Mouse (Mus musculus) brown adipose tissue, adult 24 weeks (tissue): Measurements from ENCODE around the gene Ncam1. TPM values are rescaled to one million over a fixed set of nuclear protein-coding genes. Genes with fewer than 3 reads are reported as not detected.

ENCODE experiments used
- H3K27ac ChIP-seq: fragments of 200-500 bp; replicated peaks from 2 replicates; pipeline ENCODE4 v1.5.1; 2012; ENCODE audit warnings: low read depth, mild to moderate bottlenecking, low read length
- H3K4me1 ChIP-seq: fragments of 200-500 bp; 2 replicates; pipeline ENCODE4 v1.6.1; 2012; ENCODE audit warnings: low read length, mixed read lengths; ENCODE audit not compliant: control insufficient read depth, insufficient read depth, insufficient read length
- H3K4me3 ChIP-seq: fragments of 200-500 bp; 2 replicates; pipeline ENCODE4 v1.5.1; 2012; ENCODE audit warnings: low read depth, mild to moderate bottlenecking, low read length, moderate library complexity; ENCODE audit not compliant: insufficient read depth
- polyA plus RNA-seq: library from polyadenylated mRNA; stranded (reverse); fragments of >200 nt; gene quantifications from 2 replicates; pipeline ENCODE4 v1.2.4, GENCODE M21; 2012; ENCODE audit not compliant: missing spikeins, insufficient read depth, insufficient read length

The Ncam1 gene
- polyA plus RNA-seq, 1 experiment = 0.32 TPM

DNA sequence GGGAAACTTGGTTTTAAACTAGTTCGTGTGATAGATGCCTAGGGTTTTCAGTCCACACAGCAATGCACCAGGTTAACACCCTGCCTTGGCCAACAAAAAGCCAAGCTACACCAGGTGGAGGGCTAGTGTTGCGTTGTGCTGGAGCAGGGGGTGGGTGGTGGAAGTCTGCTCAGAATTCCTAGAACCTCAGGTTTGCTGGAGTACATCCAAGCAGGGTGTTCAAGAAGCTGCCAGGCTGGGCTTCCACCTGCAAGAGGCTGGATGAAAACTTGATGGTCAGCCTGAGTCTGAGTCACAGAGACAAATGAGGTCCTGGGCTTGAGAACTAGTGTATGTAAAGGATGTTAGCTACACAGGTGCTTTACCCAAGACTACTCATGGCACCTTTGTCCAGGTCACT lies 166.1 kb downstream of the Ncam1 start:
- Histone ChIP-seq H3K27ac (no peak overlapping the region), H3K4me1 (no peaks in the 10 kb centered on the region), H3K4me3 (no peak overlapping the region)

DNA sequence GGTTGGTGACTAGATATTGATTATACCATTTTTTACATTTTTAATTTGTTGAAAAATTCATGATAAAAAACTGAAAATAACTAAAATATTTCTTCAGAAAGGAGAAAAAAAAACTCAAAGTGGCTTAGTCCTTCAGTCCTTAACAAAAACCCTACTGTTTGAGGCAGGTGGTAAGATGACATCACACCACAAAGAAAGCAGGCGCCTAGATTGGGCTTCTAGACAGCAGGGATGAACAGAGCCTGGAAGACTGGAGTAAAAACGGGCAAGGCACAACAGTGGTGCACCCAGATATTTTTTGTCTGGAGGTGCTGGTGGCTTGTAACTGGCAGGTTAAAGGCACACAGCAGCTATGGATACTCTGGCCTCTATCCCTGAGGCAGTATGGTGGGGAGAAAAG lies 168.4 kb downstream of the Ncam1 start:
- no peak overlapping the region for H3K27ac ChIP-seq
- H3K4me1 ChIP-seq = no peaks in the 10 kb centered on the region
- H3K4me3 ChIP-seq = no peak overlapping the region

DNA sequence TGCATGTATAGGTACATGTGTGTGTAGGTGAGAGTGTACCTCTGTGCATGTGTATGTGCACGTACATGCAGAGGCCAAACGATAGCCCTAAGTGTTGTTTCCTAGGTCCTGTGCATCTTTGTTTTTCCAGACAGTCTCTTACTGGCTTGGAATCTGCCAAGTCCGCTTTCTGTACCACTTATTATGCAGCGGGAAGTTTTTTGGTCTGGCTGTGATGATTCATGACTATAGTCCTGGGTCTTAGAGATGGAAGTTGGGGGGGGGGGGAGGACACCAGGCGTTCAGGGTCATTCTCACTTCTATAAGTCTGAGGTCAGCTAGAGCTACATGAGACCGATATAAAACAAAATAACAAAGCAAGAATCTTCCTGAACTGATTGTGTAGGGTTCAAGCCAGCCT lies 173.8 kb downstream of the Ncam1 start:
- no peak overlapping the region for H3K4me3 ChIP-seq
- H3K4me1 ChIP-seq = no peaks in the 10 kb centered on the region
- H3K27ac ChIP-seq = no peak overlapping the region

DNA sequence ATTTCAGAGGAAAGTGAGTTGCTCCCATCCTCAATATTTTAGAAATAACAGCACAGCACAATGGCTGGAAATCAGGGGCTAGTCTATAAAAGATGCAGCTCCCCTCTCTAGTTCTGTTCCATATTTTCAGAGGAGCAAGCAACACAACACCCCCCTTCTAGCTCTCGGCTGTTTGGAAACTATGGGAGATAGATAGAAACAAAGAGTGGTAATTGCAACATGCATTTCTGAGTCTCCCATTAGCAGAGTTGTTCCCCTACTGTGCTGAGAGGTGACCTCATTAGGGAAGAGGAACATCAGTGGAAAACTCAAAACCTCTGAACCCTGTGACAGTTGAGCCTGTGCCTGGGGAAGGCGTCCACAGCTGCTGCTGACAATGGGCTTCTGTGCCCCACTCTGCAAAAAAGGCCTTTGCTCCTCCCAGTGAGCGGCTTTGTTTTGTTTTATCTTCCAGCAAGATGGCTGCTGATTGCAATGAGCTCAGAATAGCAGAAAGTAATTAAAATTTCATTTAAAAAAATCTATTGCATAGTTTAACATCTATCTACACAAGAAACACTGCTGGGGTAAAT lies 174.7 kb downstream of the Ncam1 start:
- no peaks in the 10 kb centered on the region for H3K4me1 ChIP-seq
- no peak overlapping the region for H3K4me3 ChIP-seq
- no peak overlapping the region for H3K27ac ChIP-seq

DNA sequence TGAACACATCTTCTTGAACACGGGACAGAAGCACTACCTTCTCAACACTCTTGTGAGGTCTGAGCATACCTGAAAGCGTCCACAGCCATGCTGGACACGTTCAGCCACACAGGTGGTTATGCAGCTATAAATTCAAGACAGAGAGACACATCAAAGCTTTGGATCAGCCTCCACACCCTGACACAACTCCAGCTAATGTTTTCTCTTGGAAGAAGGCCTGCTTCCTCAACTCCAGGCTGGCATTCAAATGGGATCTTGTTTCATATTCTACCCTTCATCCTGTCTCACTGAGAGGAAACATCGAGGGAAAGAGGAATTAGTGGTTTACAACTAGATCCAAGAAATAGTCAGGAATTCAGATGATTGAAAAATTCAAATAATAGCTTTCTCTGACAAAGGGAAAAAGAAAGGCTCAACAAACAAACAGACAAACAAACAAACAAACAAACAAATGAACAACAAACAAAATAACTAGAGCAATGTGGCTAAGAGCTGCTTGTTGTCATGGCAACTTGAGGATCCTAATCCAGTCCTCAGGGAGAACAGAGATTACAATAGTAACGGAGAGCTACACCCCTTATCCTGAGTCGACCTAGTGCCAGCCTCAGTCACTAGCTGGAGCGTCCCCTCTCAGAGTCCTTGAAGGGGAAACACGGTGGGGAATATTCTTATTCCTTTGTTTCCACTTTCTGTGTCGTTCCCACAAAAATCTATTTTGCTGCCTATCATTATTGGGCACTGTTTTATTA lies 175.6 kb downstream of the Ncam1 start:
- Histone ChIP-seq H3K4me1 (no peaks in the 10 kb centered on the region), H3K27ac (no peak overlapping the region), H3K4me3 (no peak overlapping the region)

DNA sequence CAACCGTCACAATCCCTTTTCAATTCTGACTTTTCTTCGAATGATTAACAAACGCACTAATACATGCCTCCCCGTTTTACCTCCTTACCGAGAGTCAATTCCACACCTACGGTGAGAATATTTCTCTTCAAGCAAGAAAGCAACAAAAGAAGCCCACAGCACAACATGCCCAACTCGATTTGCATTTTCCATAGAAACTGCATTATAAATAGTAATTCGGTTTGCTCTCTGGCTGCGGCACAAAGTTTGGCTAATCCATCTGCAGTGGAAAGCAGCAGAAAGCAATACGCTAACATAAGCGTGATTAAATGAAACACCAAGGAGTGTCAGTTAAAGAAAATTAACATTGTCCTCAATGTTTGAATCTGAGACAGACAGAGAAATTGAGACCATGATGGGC lies 177.0 kb downstream of the Ncam1 start:
- Histone ChIP-seq H3K4me3 (no peak overlapping the region), H3K27ac (no peak overlapping the region), H3K4me1 (no peaks in the 10 kb centered on the region)

DNA sequence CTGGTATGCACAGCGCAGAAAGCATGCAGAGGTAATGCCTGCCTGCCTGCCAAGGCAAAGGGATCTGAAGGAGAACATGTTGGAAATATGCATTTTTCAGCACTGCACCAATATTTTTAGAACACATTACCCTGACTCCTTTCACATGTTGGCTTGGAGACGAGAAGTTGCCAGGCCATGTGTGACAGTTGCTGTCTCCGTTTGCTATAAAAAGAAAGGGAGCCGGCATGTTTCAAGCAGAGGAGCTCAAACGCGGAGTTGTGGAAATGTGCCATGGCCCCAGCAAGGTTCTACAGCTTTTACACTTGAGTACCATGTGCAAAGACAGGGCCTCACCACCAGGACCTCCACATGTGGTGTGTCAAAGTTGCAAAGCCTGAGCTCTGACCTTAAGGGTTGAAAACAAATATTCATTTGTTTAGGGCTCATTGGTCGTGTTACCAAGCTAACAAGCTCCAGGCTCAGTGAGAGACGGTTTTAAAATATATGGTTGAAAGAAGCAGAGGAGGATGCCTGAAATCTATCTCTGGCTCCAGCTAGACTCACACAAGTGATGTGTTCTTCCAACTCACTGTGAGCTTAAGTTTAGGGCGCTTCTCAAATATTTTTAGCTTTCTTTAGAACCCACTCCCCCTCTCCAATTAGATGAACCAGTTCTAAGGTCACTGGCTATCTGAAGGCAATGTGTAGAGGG lies 179.9 kb downstream of the Ncam1 start:
- no peak overlapping the region for H3K27ac ChIP-seq
- H3K4me3 ChIP-seq = no peak overlapping the region
- no peaks in the 10 kb centered on the region for H3K4me1 ChIP-seq

DNA sequence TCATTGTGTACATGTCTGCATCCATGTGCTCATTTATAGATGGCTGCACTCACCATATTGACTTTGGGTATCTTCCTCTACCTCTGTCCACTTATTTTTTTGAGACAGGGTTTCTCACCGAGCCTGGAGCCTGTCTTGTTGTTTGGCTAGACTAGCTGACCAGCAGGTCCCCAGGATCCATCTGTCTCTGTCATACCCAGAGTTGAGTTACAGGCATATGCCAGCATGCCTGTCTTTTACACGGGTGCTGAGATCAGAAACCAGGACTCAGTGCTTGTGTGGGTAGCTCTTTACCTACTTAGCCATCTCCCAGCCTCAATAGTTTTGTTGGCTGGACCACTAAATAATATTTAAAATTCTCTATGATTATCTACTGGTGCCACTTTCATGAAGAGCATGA lies 180.5 kb downstream of the Ncam1 start:
- H3K4me3 ChIP-seq = no peak overlapping the region
- H3K4me1 ChIP-seq = no peaks in the 10 kb centered on the region
- H3K27ac ChIP-seq = no peak overlapping the region

DNA sequence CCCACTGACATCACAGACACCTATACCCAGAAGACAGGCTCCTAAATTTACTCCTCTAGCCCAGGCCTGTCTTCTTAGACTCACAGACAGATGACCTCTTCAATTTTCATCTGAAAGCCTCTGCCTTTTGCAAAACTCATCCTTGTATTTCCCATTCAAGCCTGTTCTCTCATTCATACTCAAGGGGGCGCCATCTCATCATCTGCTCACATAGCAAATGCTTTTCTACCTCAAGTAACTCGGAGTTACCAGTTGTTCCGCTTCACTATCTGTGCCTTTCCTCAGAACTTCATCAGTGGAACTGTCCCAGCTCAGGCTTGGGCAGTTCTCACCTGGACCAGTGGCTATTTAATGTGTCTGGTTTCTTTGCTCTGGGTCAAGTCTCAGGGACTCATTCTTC lies 181.5 kb downstream of the Ncam1 start:
- no peak overlapping the region for H3K4me3 ChIP-seq
- no peak overlapping the region for H3K27ac ChIP-seq
- H3K4me1 ChIP-seq = no peaks in the 10 kb centered on the region

DNA sequence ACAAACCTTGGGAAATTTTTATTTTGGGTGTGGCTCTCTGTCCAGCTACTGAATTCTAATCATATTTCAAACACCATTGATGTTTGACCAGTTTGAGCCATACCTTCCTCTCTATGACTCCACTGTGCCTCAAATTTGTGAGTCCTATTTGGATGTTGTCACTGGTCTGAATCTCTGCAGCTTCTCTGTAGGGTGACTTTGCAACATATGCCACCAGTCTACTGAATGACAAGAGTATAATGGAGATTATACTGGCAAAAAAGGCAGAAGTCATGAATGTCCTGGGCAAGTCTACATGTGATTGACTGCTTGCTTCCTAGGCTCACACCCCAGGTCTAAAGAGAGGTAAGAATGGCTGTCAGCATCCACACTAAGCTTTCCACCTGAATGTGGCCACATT lies 186.3 kb downstream of the Ncam1 start:
- no peak overlapping the region for H3K4me3 ChIP-seq

DNA sequence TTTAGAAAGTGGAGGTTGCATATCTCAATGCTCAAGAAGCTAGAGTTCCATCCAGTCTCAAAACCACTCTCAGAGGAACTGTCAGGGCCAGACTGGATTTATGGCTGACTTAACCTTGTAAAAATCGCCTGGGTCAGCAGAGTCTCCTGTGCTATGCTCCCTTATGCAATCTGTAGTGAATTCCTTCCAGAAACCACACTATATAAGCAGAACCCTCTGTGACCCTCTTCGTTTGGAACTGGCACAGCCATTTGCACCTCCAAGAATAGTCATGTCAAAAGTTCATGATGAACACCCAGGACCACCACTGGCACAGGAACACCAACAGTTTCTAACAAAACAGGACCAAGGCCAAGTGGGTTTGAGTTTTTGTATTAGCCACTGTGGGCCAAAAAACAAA lies 190.5 kb downstream of the Ncam1 start:
- H3K27ac ChIP-seq = no peak overlapping the region
- H3K4me3 ChIP-seq = no peak overlapping the region

More for the DNA sequence above, 186.3 kb downstream of the Ncam1 start:
- Histone ChIP-seq H3K4me1 (no peaks in the 10 kb centered on the region), H3K27ac (no peak overlapping the region)

DNA sequence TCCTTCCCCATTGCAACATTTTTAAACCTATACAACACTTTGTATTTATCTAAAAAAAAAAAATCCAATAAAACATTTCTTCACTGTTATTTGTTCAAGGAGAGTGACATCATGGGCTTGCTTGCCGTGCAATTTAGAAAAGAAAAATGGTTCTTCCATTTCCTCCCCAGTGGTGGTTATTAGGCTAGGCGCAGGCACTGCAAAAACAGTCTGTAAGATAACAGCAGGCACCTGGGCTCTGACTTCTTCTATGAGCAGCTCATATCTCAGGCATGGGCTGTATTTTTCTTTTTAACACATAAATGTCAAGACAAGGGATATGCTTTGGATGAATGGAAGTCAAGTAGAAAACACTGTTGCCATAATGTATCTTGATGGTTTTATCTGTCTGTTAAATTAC lies 192.0 kb downstream of the Ncam1 start:
- Histone ChIP-seq H3K4me3 (no peak overlapping the region), H3K27ac (no peak overlapping the region), H3K4me1 (no peaks in the 10 kb centered on the region; the same call in 1 of the 2 replicates)

More for the DNA sequence above, 190.5 kb downstream of the Ncam1 start:
- H3K4me1 ChIP-seq = no peaks in the 10 kb centered on the region; the same call in 1 of the 2 replicates

DNA sequence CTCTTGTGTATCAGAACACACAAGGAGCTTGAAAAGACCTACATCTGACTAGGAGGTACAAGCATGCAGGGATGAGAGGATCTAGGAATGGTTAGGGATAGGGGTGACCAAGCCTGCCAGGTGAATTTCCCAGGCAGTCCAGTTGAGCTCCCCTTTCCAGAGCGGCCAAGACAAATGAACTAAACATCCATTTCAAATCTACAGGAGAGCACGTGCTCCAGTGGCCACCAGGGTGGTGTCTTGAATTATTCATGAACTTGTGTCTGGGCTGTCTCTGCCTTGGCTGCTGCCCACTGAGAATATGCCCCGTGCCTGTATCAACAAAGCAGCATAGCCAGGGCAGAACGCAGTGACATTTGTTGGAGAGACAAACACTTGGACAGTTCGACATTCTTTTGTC lies 192.4 kb downstream of the Ncam1 start:
- Histone ChIP-seq H3K4me1 (no peaks in the 10 kb centered on the region; the same call in 1 of the 2 replicates), H3K27ac (no peak overlapping the region), H3K4me3 (no peak overlapping the region)

DNA sequence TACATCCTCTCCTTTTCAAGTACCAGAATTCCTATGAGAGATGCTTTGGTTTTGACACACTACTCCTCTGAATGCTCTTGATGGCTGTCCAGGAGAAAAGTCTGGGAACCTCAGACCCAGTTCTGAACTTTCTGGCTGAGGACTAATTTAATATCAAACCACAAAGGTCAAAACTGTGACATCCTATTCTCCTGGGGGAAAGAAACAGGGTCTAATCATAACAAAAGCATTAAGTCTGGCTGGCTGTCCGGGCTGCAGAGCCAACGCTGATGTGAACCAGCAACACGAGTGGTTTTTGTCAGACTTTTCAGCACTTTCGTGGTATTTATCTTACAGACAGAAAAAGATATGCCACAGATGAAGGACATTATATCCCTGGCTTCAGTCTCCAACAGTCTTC lies 192.9 kb downstream of the Ncam1 start:
- H3K4me1 ChIP-seq = no peaks in the 10 kb centered on the region; the same call in 1 of the 2 replicates
- no peak overlapping the region for H3K27ac ChIP-seq
- no peak overlapping the region for H3K4me3 ChIP-seq

DNA sequence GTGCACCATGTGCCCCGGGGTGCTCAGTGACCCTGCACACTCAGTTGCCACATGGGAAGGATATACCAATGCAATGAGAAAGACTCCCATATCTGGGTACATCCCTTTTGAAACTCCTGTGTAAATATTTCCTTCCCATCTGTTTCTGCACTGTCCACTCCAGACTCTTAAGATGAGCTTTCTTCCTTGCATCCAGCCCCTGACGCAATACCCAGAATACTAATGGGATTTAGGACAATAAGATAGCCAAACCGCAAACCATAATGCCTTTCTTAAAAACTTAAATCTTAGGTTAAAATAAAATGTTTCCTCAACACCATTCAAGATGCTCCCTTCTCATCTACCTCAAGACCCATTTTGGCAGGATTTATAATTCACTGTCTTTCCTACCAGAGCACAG lies 193.4 kb downstream of the Ncam1 start:
- Histone ChIP-seq H3K4me1 (no peaks in the 10 kb centered on the region; the same call in 1 of the 2 replicates), H3K27ac (no peak overlapping the region), H3K4me3 (no peak overlapping the region)

DNA sequence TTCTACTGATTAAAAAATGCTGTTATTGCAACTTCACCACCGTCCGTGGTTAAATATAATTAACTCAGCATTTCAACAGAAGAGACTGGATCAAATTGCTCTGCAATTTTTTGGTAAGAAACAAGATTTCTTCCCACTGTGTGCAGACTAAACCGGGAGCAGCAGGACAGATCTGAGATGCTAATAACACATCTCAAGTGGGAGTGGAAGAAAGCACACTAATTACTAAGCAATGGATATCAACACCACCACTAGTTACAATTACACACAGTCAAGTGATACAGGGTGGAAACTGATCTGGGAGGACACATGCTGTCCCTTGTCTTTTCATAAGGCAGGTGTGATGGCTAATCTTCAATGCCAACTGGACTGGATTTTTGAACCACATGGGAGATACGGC lies 197.5 kb downstream of the Ncam1 start:
- Histone ChIP-seq H3K4me1 (no peaks in the 10 kb centered on the region; the same call in 1 of the 2 replicates), H3K27ac (no peak overlapping the region), H3K4me3 (no peak overlapping the region)
